Mouse (Mus musculus) hindbrain, postnatal 0 days (tissue): ENCODE results near the gene Dglucy. TPM values are rescaled to one million over a fixed set of nuclear protein-coding genes. Genes with fewer than 3 reads are reported as not detected.

Experiments used
- ATAC-seq: fragments of 200-750 bp; cut with Nextera tagmentation; 2 replicates; pipeline ENCODE4 v1.8.0; 2017; ENCODE audit warnings: mild to moderate bottlenecking, moderate TSS enrichment, moderate library complexity
- DNase-seq: peaks from one replicate; pipeline ENCODE4 v3.0.0-alpha.2; 2015; ENCODE audit warnings: low spot score
- H3K27ac ChIP-seq: fragments of 300-500 bp; sonication (generic); 2 replicates; pipeline ENCODE4 v1.5.1; 2014; ENCODE audit warnings: mild to moderate bottlenecking
- H3K27me3 ChIP-seq: fragments of 300-500 bp; sonication (generic); 2 replicates; pipeline ENCODE4 v1.6.1; 2014; ENCODE audit warnings: low read length, mixed read lengths; ENCODE audit not compliant: insufficient read depth
- H3K36me3 ChIP-seq: fragments of 300-500 bp; sonication (generic); 2 replicates; pipeline ENCODE4 v1.6.1; 2014; ENCODE audit warnings: low read length, mixed read lengths; ENCODE audit not compliant: insufficient read depth
- H3K4me1 ChIP-seq: fragments of 300-500 bp; sonication (generic); 2 replicates; pipeline ENCODE4 v1.6.1; 2014; ENCODE audit warnings: antibody characterized with exemption, low read length, mixed read lengths; ENCODE audit not compliant: insufficient read depth
- H3K4me2 ChIP-seq: fragments of 300-500 bp; sonication (generic); 2 replicates; pipeline ENCODE4 v1.6.1; 2014; ENCODE audit warnings: low read depth, mild to moderate bottlenecking, low read length, moderate library complexity, mixed read lengths
- H3K4me3 ChIP-seq: fragments of 300-500 bp; sonication (generic); 2 replicates; pipeline ENCODE4 v1.5.1; 2014; ENCODE audit warnings: low read length
- H3K9ac ChIP-seq: fragments of 300-500 bp; sonication (generic); replicated peaks from 2 replicates; pipeline ENCODE4 v1.6.1; 2014; ENCODE audit warnings: mild to moderate bottlenecking, low read length, moderate library complexity, mixed read lengths
- H3K9me3 ChIP-seq: fragments of 300-500 bp; sonication (generic); 2 replicates; pipeline ENCODE4 v1.6.1; 2016; ENCODE audit warnings: low read length, mixed read lengths
- CTCF ChIP-seq: IDR thresholded peaks from 2 replicates; pipeline ENCODE4 v1.5.1; 2016; ENCODE audit warnings: antibody characterized with exemption, control low read depth, low read depth
- WGBS: fragments of 180-500 bp; shearing (Covaris S2); extraction: QIAGEN DNeasy Blood & Tissue Kit; methylation state at CpG from one replicate; pipeline ENCODE4 v1.1.7; 2014; 5-methylcytosine and 5-hydroxymethylcytosine counted together
- polyA plus RNA-seq: library from polyadenylated mRNA; unstranded; fragments of >200 nt; fragmentation: Nextera tagmentation; extraction: Ambion mirVana; gene quantifications from 2 replicates; pipeline ENCODE4 v1.2.1, GENCODE M21; 2015
- total RNA-seq: library from RNA; depleted of rRNA; stranded (reverse); fragments of >200 nt; gene quantifications from 2 replicates; pipeline ENCODE4 v1.2.3, GENCODE M21; 2014

The Dglucy gene
- total and polyA plus RNA-seq, 2 experiments from 2014 or later: 3.4 to 4.8 TPM

GRCm38 (mm10) chr12:100908298-100909034 lies 129.6 kb downstream of the Dglucy start:
- Histone ChIP-seq H3K36me3 (peaks cover 4% of the 10 kb centered on the region; the same call in 1 of the 2 replicates), H3K4me3 (peak overlapping the region; percentile 50), H3K4me2 (peak overlapping the region; percentile 95), H3K9ac (peak overlapping the region; percentile 68), H3K27me3 (no peaks in the 10 kb centered on the region), H3K9me3 (no peaks in the 10 kb centered on the region), H3K27ac (no peak overlapping the region), H3K4me1 (0 out of 2 replicates have a peak, but pooled peaks cover 5% of the 10 kb centered on the region)
- DNase-seq: no peak
- 20% methylated on average over 10 of the region's 10 CpGs for WGBS
- ATAC-seq: peak; percentile 45; the same call in 1 of the 2 replicates
- no peak for TF ChIP-seq CTCF

GRCm38 (mm10) chr12:100909765-100910164 lies 130.9 kb downstream of the Dglucy start:
- H3K4me2 ChIP-seq: no peak overlapping the region
- no peaks in the 10 kb centered on the region for H3K27me3 ChIP-seq
- H3K4me3 ChIP-seq: no peak overlapping the region
- DNase-seq: peak; percentile 17
- 0 out of 2 replicates have a peak, but pooled peaks cover 5% of the 10 kb centered on the region for H3K4me1 ChIP-seq
- no peak overlapping the region for H3K9ac ChIP-seq
- TF ChIP-seq CTCF: no peak
- 52% methylated on average over 6 of the region's 6 CpGs for WGBS
- peaks cover 4% of the 10 kb centered on the region; the same call in 1 of the 2 replicates for H3K36me3 ChIP-seq
- H3K27ac ChIP-seq: no peak overlapping the region
- H3K9me3 ChIP-seq: no peaks in the 10 kb centered on the region
- ATAC-seq: no peak

GRCm38 (mm10) chr12:100910731-100911130 lies 131.9 kb downstream of the Dglucy start:
- Histone ChIP-seq H3K36me3 (peaks cover 4% of the 10 kb centered on the region; the same call in 1 of the 2 replicates), H3K4me1 (0 out of 2 replicates have a peak, but pooled peaks cover 5% of the 10 kb centered on the region), H3K27me3 (no peaks in the 10 kb centered on the region), H3K9me3 (no peaks in the 10 kb centered on the region), H3K4me3 (no peak overlapping the region), H3K4me2 (no peak overlapping the region), H3K9ac (no peak overlapping the region), H3K27ac (no peak overlapping the region)
- WGBS: 66% methylated on average over 12 of the region's 12 CpGs
- ATAC-seq: no peak
- no peak for TF ChIP-seq CTCF
- peak; percentile 15 for DNase-seq

GRCm38 (mm10) chr12:100924646-100925339 lies 145.9 kb downstream of the Dglucy start:
- ATAC-seq (no peak), DNase-seq (no peak)
- WGBS: 85% methylated on average over 15 of the region's 15 CpGs
- H3K9ac ChIP-seq: no peak overlapping the region
- no peak overlapping the region for H3K27ac ChIP-seq
- H3K27me3 ChIP-seq: no peaks in the 10 kb centered on the region
- no peak for TF ChIP-seq CTCF
- no peaks in the 10 kb centered on the region for H3K9me3 ChIP-seq
- peaks cover 6% of the 10 kb centered on the region; the same call in 1 of the 2 replicates for H3K36me3 ChIP-seq
- no peaks in the 10 kb centered on the region for H3K4me1 ChIP-seq
- no peak overlapping the region for H3K4me2 ChIP-seq
- H3K4me3 ChIP-seq: no peak overlapping the region

GRCm38 (mm10) chr12:100925644-100926619 lies 147.1 kb downstream of the Dglucy start:
- H3K4me1 ChIP-seq: no peaks in the 10 kb centered on the region
- TF ChIP-seq CTCF: peak; percentile 84
- no peaks in the 10 kb centered on the region for H3K27me3 ChIP-seq
- H3K4me2 ChIP-seq: no peak overlapping the region
- peaks cover 6% of the 10 kb centered on the region; the same call in 1 of the 2 replicates for H3K36me3 ChIP-seq
- WGBS: 52% methylated on average over 14 of the region's 14 CpGs
- H3K27ac ChIP-seq: no peak overlapping the region
- ATAC-seq (peak; percentile 66), DNase-seq (peak; percentile 94)
- H3K9me3 ChIP-seq: no peaks in the 10 kb centered on the region
- no peak overlapping the region for H3K9ac ChIP-seq
- H3K4me3 ChIP-seq: no peak overlapping the region

GRCm38 (mm10) chr12:100928286-100928685 lies 149.4 kb downstream of the Dglucy start:
- no peak overlapping the region for H3K27ac ChIP-seq
- DNase-seq: no peak
- TF ChIP-seq CTCF: no peak
- H3K4me2 ChIP-seq: no peak overlapping the region
- 94% methylated on average over 9 of the region's 9 CpGs for WGBS
- ATAC-seq: no peak
- H3K9me3 ChIP-seq: no peaks in the 10 kb centered on the region
- H3K36me3 ChIP-seq: peaks cover 18% of the 10 kb centered on the region; the same call in 1 of the 2 replicates
- H3K27me3 ChIP-seq: no peaks in the 10 kb centered on the region
- no peak overlapping the region for H3K4me3 ChIP-seq
- no peaks in the 10 kb centered on the region for H3K4me1 ChIP-seq
- no peak overlapping the region for H3K9ac ChIP-seq
